Mouse (Mus musculus) forebrain, embryonic 15.5 days (tissue): ENCODE measurements around the gene Clock. TPM values are rescaled to one million over a fixed set of nuclear protein-coding genes. Genes with fewer than 3 reads are reported as not detected.

Source experiments
- ATAC-seq: fragments of 200-750 bp; cut with Nextera tagmentation; replicated peaks from 2 replicates; pipeline ENCODE4 v1.8.0; 2017; ENCODE audit warnings: mild to moderate bottlenecking, moderate TSS enrichment, moderate library complexity
- H3K27ac ChIP-seq: fragments of 300-500 bp; sonication (generic); replicated peaks from 2 replicates; pipeline ENCODE4 v1.5.1; 2015; ENCODE audit warnings: mild to moderate bottlenecking, inconsistent platforms
- H3K27me3 ChIP-seq: fragments of 300-500 bp; sonication (generic); 2 replicates; pipeline ENCODE4 v1.6.1; 2015; ENCODE audit warnings: inconsistent platforms
- H3K36me3 ChIP-seq: fragments of 300-500 bp; sonication (generic); 2 replicates; pipeline ENCODE4 v1.6.1; 2015; ENCODE audit warnings: mild to moderate bottlenecking, inconsistent platforms
- H3K4me1 ChIP-seq: fragments of 300-500 bp; sonication (generic); 2 replicates; pipeline ENCODE4 v1.6.1; 2015; ENCODE audit warnings: inconsistent platforms
- H3K4me2 ChIP-seq: fragments of 300-500 bp; sonication (generic); replicated peaks from 2 replicates; pipeline ENCODE4 v1.6.1; 2015; ENCODE audit warnings: mild to moderate bottlenecking, inconsistent platforms
- H3K4me3 ChIP-seq: fragments of 300-500 bp; sonication (generic); 2 replicates; pipeline ENCODE4 v1.5.1; 2015; ENCODE audit warnings: mild to moderate bottlenecking, inconsistent platforms
- H3K9ac ChIP-seq: fragments of 300-500 bp; sonication (generic); replicated peaks from 2 replicates; pipeline ENCODE4 v1.6.1; 2015; ENCODE audit warnings: mild to moderate bottlenecking, inconsistent platforms
- H3K9me3 ChIP-seq: fragments of 300-500 bp; sonication (generic); 2 replicates; pipeline ENCODE4 v1.6.1; 2016; ENCODE audit warnings: inconsistent platforms
- WGBS: fragments of 180-500 bp; shearing (Covaris S2); methylation state at CpG from one replicate; pipeline ENCODE4 v1.1.7; 2015; ENCODE audit warnings: mixed read lengths; 5-methylcytosine and 5-hydroxymethylcytosine counted together
- polyA plus RNA-seq: library from polyadenylated mRNA; unstranded; fragments of >200 nt; fragmentation: Nextera tagmentation; extraction: Ambion mirVana; gene quantifications from 2 replicates; pipeline ENCODE4 v1.2.1, GENCODE M21; 2015

Gene Clock
- polyA plus RNA-seq, 1 experiment from 2014 or later: 14.1 TPM

GRCm38 (mm10) chr5:76175051-76175450 lies 129.5 kb downstream of the Clock start:
- H3K9me3 ChIP-seq: no peaks in the 10 kb centered on the region
- no peak overlapping the region for H3K4me2 ChIP-seq
- no peaks in the 10 kb centered on the region for H3K27me3 ChIP-seq
- H3K4me1 ChIP-seq: no peaks in the 10 kb centered on the region
- no peak overlapping the region for H3K27ac ChIP-seq
- 85% methylated on average over 4 of the region's 4 CpGs for WGBS
- ATAC-seq: no peak
- no peak overlapping the region for H3K9ac ChIP-seq
- no peaks in the 10 kb centered on the region for H3K36me3 ChIP-seq
- no peak overlapping the region for H3K4me3 ChIP-seq

- Histone ChIP-seq H3K27ac (no peak overlapping the region), H3K4me3 (no peak overlapping the region), H3K4me1 (no peaks in the 10 kb centered on the region), H3K9me3 (no peaks in the 10 kb centered on the region), H3K4me2 (no peak overlapping the region), H3K9ac (no peak overlapping the region), H3K27me3 (no peaks in the 10 kb centered on the region), H3K36me3 (no peaks in the 10 kb centered on the region)
- ATAC-seq: no peak
Measured at GRCm38 (mm10) chr5:76171039-76171438, 133.6 kb downstream of the Clock start.

GRCm38 (mm10) chr5:76170522-76170921 lies 134.1 kb downstream of the Clock start:
- Histone ChIP-seq H3K4me3 (no peak overlapping the region), H3K9me3 (no peaks in the 10 kb centered on the region), H3K36me3 (no peaks in the 10 kb centered on the region), H3K27ac (no peak overlapping the region), H3K4me2 (no peak overlapping the region), H3K4me1 (no peaks in the 10 kb centered on the region), H3K9ac (no peak overlapping the region), H3K27me3 (no peaks in the 10 kb centered on the region)
- ATAC-seq: no peak
- WGBS: 80% methylated on average over 4 of the region's 4 CpGs

DNA sequence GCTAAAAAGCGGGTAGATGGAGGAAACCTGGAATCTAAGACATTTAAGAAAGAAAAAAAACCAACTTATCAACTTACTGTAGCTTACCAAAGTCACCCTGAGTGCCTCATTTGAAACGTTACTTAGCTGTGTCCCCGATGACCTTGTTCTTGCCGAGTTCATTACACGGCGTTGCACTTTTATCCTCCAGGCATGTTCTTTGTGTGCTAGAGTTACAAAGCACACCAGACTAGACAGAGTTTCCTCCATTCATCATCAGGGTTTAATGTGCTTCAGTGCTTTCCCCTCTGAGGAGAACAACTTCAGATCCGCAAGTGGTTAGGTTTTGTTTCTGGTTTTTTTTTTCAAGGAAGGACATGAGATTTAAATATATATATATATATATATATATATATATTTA lies 139.8 kb downstream of the Clock start:
- H3K4me1 ChIP-seq: no peaks in the 10 kb centered on the region
- H3K9me3 ChIP-seq: no peaks in the 10 kb centered on the region
- no peak overlapping the region for H3K4me3 ChIP-seq
- WGBS: 78% methylated on average over 7 of the region's 7 CpGs
- ATAC-seq: no peak
- no peak overlapping the region for H3K27ac ChIP-seq
- no peaks in the 10 kb centered on the region for H3K36me3 ChIP-seq
- no peak overlapping the region for H3K9ac ChIP-seq
- no peak overlapping the region for H3K4me2 ChIP-seq
- no peaks in the 10 kb centered on the region for H3K27me3 ChIP-seq

DNA sequence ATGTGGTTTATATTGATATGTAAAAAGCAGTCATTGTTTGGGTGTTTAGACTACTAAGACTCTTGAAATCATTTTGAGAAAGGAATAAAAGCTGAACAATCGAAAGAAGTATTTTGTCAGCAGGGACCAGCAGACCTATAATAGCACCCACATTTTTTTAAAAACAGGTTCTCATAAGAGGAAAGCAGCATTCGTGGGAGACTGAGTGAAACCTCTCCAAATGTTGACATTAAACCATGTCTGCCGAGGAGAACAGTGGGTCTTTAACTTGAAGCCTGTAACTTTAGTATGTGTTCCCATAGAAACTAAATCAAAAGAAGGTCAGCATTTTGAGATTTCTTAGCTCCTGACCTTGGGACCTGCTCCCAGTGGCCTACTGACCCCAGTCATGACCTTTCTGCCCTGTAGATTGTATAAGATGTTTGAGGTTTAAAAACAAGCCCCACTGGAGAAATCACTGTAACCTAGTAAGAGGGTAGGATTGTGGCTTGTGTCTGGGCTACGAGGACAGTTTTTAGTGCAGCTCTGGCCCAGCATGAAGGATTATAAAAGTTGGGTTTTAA lies 140.7 kb downstream of the Clock start:
- Histone ChIP-seq H3K27me3 (no peaks in the 10 kb centered on the region), H3K9me3 (no peaks in the 10 kb centered on the region), H3K36me3 (no peaks in the 10 kb centered on the region), H3K9ac (no peak overlapping the region), H3K4me1 (no peaks in the 10 kb centered on the region), H3K4me2 (no peak overlapping the region), H3K4me3 (no peak overlapping the region), H3K27ac (no peak overlapping the region)
- no peak for ATAC-seq
- 60% methylated on average over 4 of the region's 4 CpGs for WGBS

- Histone ChIP-seq H3K4me2 (no peak overlapping the region), H3K27ac (no peak overlapping the region), H3K4me3 (no peak overlapping the region), H3K9me3 (no peaks in the 10 kb centered on the region), H3K9ac (no peak overlapping the region), H3K27me3 (no peaks in the 10 kb centered on the region), H3K4me1 (no peaks in the 10 kb centered on the region), H3K36me3 (no peaks in the 10 kb centered on the region)
- no peak for ATAC-seq
- 87% methylated on average over 5 of the region's 5 CpGs for WGBS
Measured at GRCm38 (mm10) chr5:76162926-76163325, 141.7 kb downstream of the Clock start.

GRCm38 (mm10) chr5:76161491-76161890 lies 143.1 kb downstream of the Clock start:
- no peak overlapping the region for H3K9ac ChIP-seq
- 91% methylated on average over 6 of the region's 6 CpGs for WGBS
- no peak overlapping the region for H3K4me3 ChIP-seq
- ATAC-seq: no peak
- H3K4me1 ChIP-seq: no peaks in the 10 kb centered on the region
- H3K4me2 ChIP-seq: no peak overlapping the region
- H3K27ac ChIP-seq: no peak overlapping the region
- H3K9me3 ChIP-seq: no peaks in the 10 kb centered on the region
- no peaks in the 10 kb centered on the region for H3K27me3 ChIP-seq
- H3K36me3 ChIP-seq: no peaks in the 10 kb centered on the region

- Histone ChIP-seq H3K9me3 (no peaks in the 10 kb centered on the region), H3K4me1 (no peaks in the 10 kb centered on the region), H3K27ac (no peak overlapping the region), H3K27me3 (no peaks in the 10 kb centered on the region), H3K4me2 (no peak overlapping the region), H3K9ac (no peak overlapping the region), H3K4me3 (no peak overlapping the region), H3K36me3 (peaks cover 4% of the 10 kb centered on the region; the same call in 1 of the 2 replicates)
- WGBS: 71% methylated on average over 3 of the region's 3 CpGs
- ATAC-seq: no peak
Measured at GRCm38 (mm10) chr5:76160086-76160485, 144.5 kb downstream of the Clock start.

Other genes with a start within 250 kb of the Clock start
- gene Srd5a3, start 164.5 kb downstream of the Clock start, polyA plus RNA-seq: 15.6 and 16.2 TPM in 2 replicates
- 44.2 and 49.8 TPM in 2 replicates for gene Tmem165, start 120.9 kb downstream of the Clock start, polyA plus RNA-seq
- gene Pdcl2, start 26.4 kb upstream of the Clock start, polyA plus RNA-seq: not detected in 2 replicates
- 0.42 TPM in 1 of 2 replicates, not detected in the other for gene Nmu, start 59.0 kb upstream of the Clock start, polyA plus RNA-seq
- not detected in 2 replicates for gene Gm7271, start 179.2 kb upstream of the Clock start, polyA plus RNA-seq
- 61.4 and 63.6 TPM in 2 replicates for gene Exoc1, start 224.5 kb upstream of the Clock start, polyA plus RNA-seq